Mouse (Mus musculus) CH12.LX (cell line): Measurements from ENCODE around the gene Sptbn1. TPM values are rescaled to one million over a fixed set of nuclear protein-coding genes. Genes with fewer than 3 reads are reported as not detected.

Experiments used
- DNase-seq: peaks from one replicate; pipeline ENCODE4 v3.0.0-alpha.2; 2013; ENCODE audit errors: extremely low read depth
- H3K27ac ChIP-seq: 2 replicates; pipeline ENCODE4 v1.5.1; 2012; ENCODE audit warnings: low read depth, mild to moderate bottlenecking, control low read depth, moderate library complexity; ENCODE audit not compliant: insufficient read depth
- H3K27me3 ChIP-seq: replicated peaks from 2 replicates; pipeline ENCODE3; 2012; ENCODE audit warnings: inconsistent platforms
- H3K36me3 ChIP-seq, 2 experiments: replicated peaks in 1 of 2; 2 replicates each; pipeline versions ENCODE3 to v1.6.1; 2012; ENCODE audit warnings: inconsistent platforms in 1 of 2, low read length in 1 of 2, mild to moderate bottlenecking in 1 of 2, mixed read lengths in 1 of 2, moderate library complexity in 1 of 2; ENCODE audit not compliant: control insufficient read depth in 1 of 2, insufficient read depth in 1 of 2
- H3K4me1 ChIP-seq, 2 experiments: 2 replicates each; pipeline ENCODE4 v1.6.1; 2012; ENCODE audit warnings: inconsistent platforms in 1 of 2, moderate library complexity in 1 of 2; ENCODE audit not compliant: insufficient read depth in 2 of 2, control insufficient read depth in 1 of 2
- H3K4me2 ChIP-seq: 2 replicates; pipeline ENCODE4 v1.6.1; 2012; ENCODE audit warnings: low read depth, mild to moderate bottlenecking, control low read depth; ENCODE audit not compliant: poor library complexity, insufficient read depth, severe bottlenecking
- H3K4me3 ChIP-seq, 3 experiments: fragments of 150-350 bp in 1 of 3; sonication (generic) in 1 of 3; replicated peaks in 1 of 3; 2 replicates each; pipeline versions ENCODE3 to v1.5.1; 2011 to 2012; ENCODE audit warnings: low read depth in 2 of 3, low read length in 2 of 3, mild to moderate bottlenecking in 2 of 3, moderate library complexity in 2 of 3, control low read depth in 1 of 3, improper control_type of control experiment in 1 of 3, inconsistent platforms in 1 of 3, mixed read lengths in 1 of 3; ENCODE audit not compliant: poor library complexity in 1 of 3
- H3K79me2 ChIP-seq: replicated peaks from 2 replicates; pipeline ENCODE4 v1.6.1; 2012; ENCODE audit warnings: mild to moderate bottlenecking, moderate library complexity; ENCODE audit not compliant: control insufficient read depth, poor library complexity, insufficient read depth, severe bottlenecking; ENCODE audit errors: extremely low read depth
- H3K9ac ChIP-seq: 2 replicates; pipeline ENCODE4 v1.6.1; 2012; ENCODE audit warnings: low read depth, mild to moderate bottlenecking, control low read depth, moderate library complexity; ENCODE audit not compliant: insufficient read depth
- H3K9me3 ChIP-seq: replicated peaks from 2 replicates; pipeline ENCODE3; 2012; ENCODE audit warnings: low read length, inconsistent platforms, mixed read lengths
- BHLHE40 ChIP-seq: IDR thresholded peaks from 2 replicates; pipeline ENCODE4 v1.6.1; 2011; ENCODE audit warnings: mild to moderate bottlenecking, low read depth, low read length, improper control_type of control experiment
- CTCF ChIP-seq, 2 experiments: IDR thresholded peaks in 1 of 2; conservative IDR thresholded peaks in 1 of 2; 2 replicates each; pipeline ENCODE4 v1.5.1; 2011 to 2012; ENCODE audit warnings: low read depth in 2 of 2, low read length in 2 of 2, improper control_type of control experiment in 1 of 2, inconsistent platforms in 1 of 2, mild to moderate bottlenecking in 1 of 2, moderate library complexity in 1 of 2
- E2F4 ChIP-seq: IDR thresholded peaks from 2 replicates; pipeline ENCODE4 v1.6.1; 2011; ENCODE audit warnings: low read depth, low read length, improper control_type of control experiment; ENCODE audit not compliant: insufficient replicate concordance
- ELF1 ChIP-seq: IDR thresholded peaks from 2 replicates; pipeline ENCODE4 v1.6.1; 2014; ENCODE audit warnings: low read depth, mild to moderate bottlenecking, inconsistent platforms, low read length, improper control_type of control experiment
- EP300 ChIP-seq: IDR thresholded peaks from 2 replicates; pipeline ENCODE4 v1.6.1; 2011; ENCODE audit warnings: low read length, improper control_type of control experiment
- ETS1 ChIP-seq: conservative IDR thresholded peaks from 2 replicates; pipeline ENCODE4 v1.6.1; 2012; ENCODE audit warnings: low read depth, mild to moderate bottlenecking, inconsistent platforms, low read length, improper control_type of control experiment, moderate library complexity
- KAT2A ChIP-seq: IDR thresholded peaks from 2 replicates; pipeline ENCODE4 v1.6.1; 2012; ENCODE audit warnings: low read length, improper control_type of control experiment, inconsistent platforms; ENCODE audit not compliant: insufficient replicate concordance
- MAX ChIP-seq: IDR thresholded peaks from 2 replicates; pipeline ENCODE4 v1.6.1; 2011; ENCODE audit warnings: low read length, improper control_type of control experiment
- MAZ ChIP-seq: IDR thresholded peaks from 2 replicates; pipeline ENCODE4 v1.6.1; 2012; ENCODE audit warnings: low read depth, mild to moderate bottlenecking, inconsistent platforms, low read length, improper control_type of control experiment, moderate library complexity
- MXI1 ChIP-seq: IDR thresholded peaks from 2 replicates; pipeline ENCODE4 v1.6.1; 2011; ENCODE audit warnings: mild to moderate bottlenecking, low read depth, low read length, improper control_type of control experiment
- PAX5 ChIP-seq: IDR thresholded peaks from 2 replicates; pipeline ENCODE4 v1.6.1; 2012; ENCODE audit warnings: low read length, inconsistent platforms, mixed read lengths
- POLR2A ChIP-seq: IDR thresholded peaks from 2 replicates; pipeline ENCODE4 v1.6.1; 2011; ENCODE audit warnings: low read depth, mild to moderate bottlenecking, improper control_type of control experiment, low read length
- POLR2AphosphoS2 ChIP-seq: IDR thresholded peaks from 2 replicates; pipeline ENCODE4 v1.6.1; 2011; ENCODE audit warnings: low read depth, low read length, improper control_type of control experiment
- RCOR1 ChIP-seq: conservative IDR thresholded peaks from 2 replicates; pipeline ENCODE4 v1.6.1; 2012; ENCODE audit warnings: low read depth, mild to moderate bottlenecking, inconsistent platforms, low read length, improper control_type of control experiment
- SMC3 ChIP-seq: IDR thresholded peaks from 2 replicates; pipeline ENCODE4 v1.6.1; 2011; ENCODE audit warnings: low read depth, low read length, improper control_type of control experiment
- TCF12 ChIP-seq: IDR thresholded peaks from 2 replicates; pipeline ENCODE4 v1.6.1; 2014; ENCODE audit warnings: low read depth, mild to moderate bottlenecking, inconsistent platforms, low read length, improper control_type of control experiment
- UBTF ChIP-seq: IDR thresholded peaks from 2 replicates; pipeline ENCODE4 v1.6.1; 2012; ENCODE audit warnings: low read depth, mild to moderate bottlenecking, inconsistent platforms, low read length, improper control_type of control experiment, moderate library complexity
- USF1 ChIP-seq: IDR thresholded peaks from 2 replicates; pipeline ENCODE4 v1.6.1; 2014; ENCODE audit warnings: low read depth, mild to moderate bottlenecking, inconsistent platforms, low read length, improper control_type of control experiment
- ZC3H11A ChIP-seq: IDR thresholded peaks from 2 replicates; pipeline ENCODE4 v1.6.1; 2012; ENCODE audit warnings: low read depth, mild to moderate bottlenecking, inconsistent platforms, low read length, improper control_type of control experiment
- ZKSCAN1 ChIP-seq: IDR thresholded peaks from 2 replicates; pipeline ENCODE4 v1.6.1; 2012; ENCODE audit warnings: low read depth, inconsistent platforms, low read length, improper control_type of control experiment, borderline replicate concordance
- dilution Hi-C: fragments of 300-500 bp; cut with MboI; formaldehyde crosslinking; loops from 2 replicates; pipeline ENCODE4 v1.14.3; 2020; ENCODE audit warnings: low sequenced_read_pairs; ENCODE audit not compliant: extremely low pct_unique_long_range_greater_than_20kb, extremely low pct_ligation_motif_present
- in situ Hi-C: fragments of 300-500 bp; cut with MboI; formaldehyde crosslinking; loops from 3 replicates; pipeline ENCODE4 v1.14.3; 2019; ENCODE audit warnings: low sequenced_read_pairs, low pct_ligation_motif_present, low pct_unique_long_range_greater_than_20kb, mixed read lengths
- polyA plus RNA-seq: library from polyadenylated mRNA; unstranded; fragments of >175 nt; gene quantifications from 2 replicates; pipeline ENCODE4 v1.2.1, GENCODE M21; 2012; ENCODE audit warnings: low read depth; ENCODE audit not compliant: insufficient read length
- total RNA-seq, 2 experiments: library from RNA; depleted of rRNA; stranded (reverse); fragments of 300-350 nt in 1 of 2; fragments of >200 nt in 1 of 2; gene quantifications; 2 replicates each; pipeline ENCODE4 v1.2.3; 2012 to 2014

The Sptbn1 gene
- 42.1 and 43.7 TPM in 2 replicates for total RNA-seq (2012; rRNA removed)
- 36.5 and 38.2 TPM in 2 replicates for total RNA-seq (2014; rRNA removed)
- polyA plus RNA-seq, result 52.0 and 54.7 TPM in 2 replicates

DNA sequence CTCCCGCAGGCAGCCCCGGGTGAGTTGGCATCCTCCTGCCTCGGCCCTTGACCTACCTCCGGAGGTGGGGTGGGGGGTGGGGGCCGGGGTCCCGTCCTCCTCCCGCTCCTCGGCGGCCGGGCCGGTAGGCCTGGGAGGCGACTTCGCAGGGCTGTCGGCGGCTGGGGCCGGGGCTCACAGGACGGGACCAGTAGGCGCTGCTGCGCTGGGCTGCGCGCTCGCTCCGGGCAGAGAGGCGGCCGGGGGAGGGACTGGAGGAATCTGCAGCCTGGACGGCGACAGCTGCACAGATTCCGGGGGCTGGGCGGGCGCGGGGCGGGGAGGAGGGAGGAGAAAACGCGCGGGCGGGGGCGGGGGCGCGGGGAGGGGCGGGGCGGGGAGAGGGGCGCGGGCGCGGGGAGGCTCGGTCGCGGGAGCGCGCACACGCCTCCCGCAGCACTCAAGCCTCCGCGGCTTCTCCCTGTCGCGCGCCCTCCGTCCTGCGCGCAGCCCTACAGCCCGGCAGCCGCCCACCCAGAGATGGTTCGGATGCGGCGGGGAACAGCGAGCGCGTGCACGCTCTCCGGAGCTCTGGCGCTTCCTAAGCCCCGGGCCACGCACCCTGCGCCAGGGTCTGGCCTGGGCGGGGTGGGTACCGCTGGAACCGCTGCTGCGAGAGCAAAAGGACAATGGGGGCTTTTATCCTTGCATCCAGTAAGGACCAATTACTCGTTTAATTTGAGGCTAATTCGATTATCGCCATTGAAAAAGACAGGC is at the start of gene Sptbn1:
Gene Sptbn1 (minus strand): TSS at position 284 of the 756 bp plus-strand sequence.
- H3K36me3 ChIP-seq, result no peaks in the 10 kb centered on the region
- in situ Hi-C loops (no loop called here), dilution Hi-C loops (no loop called here)
- H3K9me3 ChIP-seq, result no peaks in the 10 kb centered on the region
- peak within 1 kb of the TSS; percentile 31 to 82 (median 75) for H3K4me3 ChIP-seq
- H3K4me1 ChIP-seq, result peaks cover 8 to 11% of the 10 kb centered on the region in 2 experiments
- H3K79me2 ChIP-seq, result no peaks in the 10 kb centered on the region; the same call in 1 of the 2 replicates
- TF ChIP-seq RCOR1 (no peak), TCF12 (peak; percentile 34; the same call in 1 of the 2 replicates), KAT2A (no peak), BHLHE40 (no peak), MAZ (0 out of 2 replicates have a peak, but pooled peaks have one; percentile 42), USF1 (no peak), EP300 (no peak), ELF1 (no peak), UBTF (peak; percentile 80), ZC3H11A (no peak), POLR2A (peak; percentile 50; the same call in 1 of the 2 replicates)
- H3K9ac ChIP-seq, result peak within 1 kb of the TSS; percentile 81
- H3K27me3 ChIP-seq, result peaks cover 16% of the 10 kb centered on the region
- peak within 1 kb of the TSS; percentile 54 for H3K4me2 ChIP-seq
- no peak within 1 kb of the TSS for H3K27ac ChIP-seq
- DNase-seq, result peak; percentile 56

- Histone ChIP-seq H3K9me3 (no peaks in the 10 kb centered on the region), H3K4me3 (no peak overlapping the region), H3K27me3 (no peaks in the 10 kb centered on the region)
- TF ChIP-seq MAX, result no peak
- TF ChIP-seq ZC3H11A, result no peak
- TF ChIP-seq ETS1, result no peak
- TF ChIP-seq MXI1, result no peak
- no peak for TF ChIP-seq E2F4
- no peak for TF ChIP-seq CTCF (conservative IDR thresholded peaks at IDR 0.05 in 1 of 2, IDR thresholded peaks at IDR 0.05 in 1 of 2; ENCODE audit: low read depth in 2 of 2, low read length in 2 of 2)
- no peak for TF ChIP-seq PAX5
- TF ChIP-seq EP300, result no peak
- no peak for TF ChIP-seq ELF1
- TF ChIP-seq POLR2AphosphoS2, result no peak
- TF ChIP-seq SMC3, result no peak
- TF ChIP-seq ZKSCAN1, result no peak
- TF ChIP-seq, all 38 proteins: peak for 0
- Histone ChIP-seq H3K27ac (no peak overlapping the region), H3K4me2 (no peak overlapping the region), H3K9ac (no peak overlapping the region), H3K4me1 (no peaks in the 10 kb centered on the region), H3K79me2 (no peaks in the 10 kb centered on the region), H3K36me3 (no peaks in the 10 kb centered on the region)
- dilution Hi-C loops (no loop called here), in situ Hi-C loops (no loop called here)
- DNase-seq, result no peak
Observed at GRCm38 (mm10) chr11:30294279-30294678, 26.3 kb upstream of the Sptbn1 start.
